Mouse (Mus musculus) frontal cortex, postnatal 25 days (tissue): ENCODE measurements around the gene Pcgf1.

Experiments
- DNase-seq, 2 experiments: peaks; one replicate each; pipeline ENCODE4 v3.0.0; 2022; ENCODE audit warnings: low spot score in 2 of 2

Pcgf1 gene

DNA sequence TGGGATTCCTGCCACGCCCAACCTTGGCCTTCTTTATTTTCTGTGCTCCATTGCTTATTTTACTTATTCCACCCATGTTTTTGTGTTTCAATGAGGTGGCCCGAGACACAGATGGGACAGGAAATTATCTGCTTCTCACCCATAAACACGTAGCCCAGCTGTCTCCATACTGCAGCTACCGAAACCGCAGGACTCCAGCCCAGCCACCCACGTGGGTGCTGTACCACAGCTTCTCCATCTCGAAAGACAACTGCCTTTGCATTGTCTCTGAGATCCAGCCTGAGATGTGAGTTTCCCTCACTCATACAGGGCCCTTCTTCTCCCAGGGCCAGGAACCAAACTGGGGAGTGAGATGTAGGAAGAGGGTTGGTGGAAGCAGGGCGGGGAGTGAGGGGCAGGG is 11.7 kb upstream of the Pcgf1 start:
- DNase-seq = no peak

DNA sequence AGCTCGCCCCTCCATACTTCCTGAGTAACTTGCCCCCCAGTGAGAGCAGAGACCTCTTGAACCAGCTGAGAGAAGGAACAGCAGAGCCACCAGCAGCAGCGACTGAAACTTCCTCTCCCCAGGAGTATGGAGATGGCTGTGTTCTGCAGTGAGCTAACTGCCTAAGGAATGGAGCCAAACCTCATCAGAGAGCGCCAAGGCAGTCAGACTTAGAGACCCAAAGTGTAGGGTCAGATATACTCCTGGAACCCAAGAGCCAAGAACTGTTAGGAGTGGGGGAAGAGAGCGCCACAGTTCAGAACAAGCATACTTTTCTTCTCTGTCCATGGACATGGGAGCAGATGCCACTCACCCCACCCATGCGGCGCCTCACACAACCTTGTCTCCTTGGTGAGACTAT is 11.2 kb upstream of the Pcgf1 start:
- no peak for DNase-seq

DNA sequence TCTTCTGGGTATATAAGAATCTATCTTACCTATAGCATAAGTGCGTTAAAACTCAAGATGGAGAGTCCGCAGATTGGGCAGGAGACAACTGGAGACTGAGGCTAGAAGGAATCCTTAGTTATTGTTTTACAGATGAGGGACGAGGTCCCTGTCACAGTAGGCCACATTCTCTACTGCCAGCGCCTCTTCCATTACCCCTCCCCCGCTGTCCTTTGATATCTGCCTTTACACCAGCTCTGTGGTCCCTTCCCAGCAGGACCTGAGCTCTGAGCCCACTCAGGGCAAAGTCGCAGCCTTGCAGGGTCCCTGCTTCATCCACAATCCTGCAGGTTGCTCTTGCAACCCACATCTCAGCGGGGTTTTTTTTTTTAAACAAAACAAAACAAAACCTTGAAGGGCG is 9.4 kb upstream of the Pcgf1 start:
- DNase-seq = no peak

DNA sequence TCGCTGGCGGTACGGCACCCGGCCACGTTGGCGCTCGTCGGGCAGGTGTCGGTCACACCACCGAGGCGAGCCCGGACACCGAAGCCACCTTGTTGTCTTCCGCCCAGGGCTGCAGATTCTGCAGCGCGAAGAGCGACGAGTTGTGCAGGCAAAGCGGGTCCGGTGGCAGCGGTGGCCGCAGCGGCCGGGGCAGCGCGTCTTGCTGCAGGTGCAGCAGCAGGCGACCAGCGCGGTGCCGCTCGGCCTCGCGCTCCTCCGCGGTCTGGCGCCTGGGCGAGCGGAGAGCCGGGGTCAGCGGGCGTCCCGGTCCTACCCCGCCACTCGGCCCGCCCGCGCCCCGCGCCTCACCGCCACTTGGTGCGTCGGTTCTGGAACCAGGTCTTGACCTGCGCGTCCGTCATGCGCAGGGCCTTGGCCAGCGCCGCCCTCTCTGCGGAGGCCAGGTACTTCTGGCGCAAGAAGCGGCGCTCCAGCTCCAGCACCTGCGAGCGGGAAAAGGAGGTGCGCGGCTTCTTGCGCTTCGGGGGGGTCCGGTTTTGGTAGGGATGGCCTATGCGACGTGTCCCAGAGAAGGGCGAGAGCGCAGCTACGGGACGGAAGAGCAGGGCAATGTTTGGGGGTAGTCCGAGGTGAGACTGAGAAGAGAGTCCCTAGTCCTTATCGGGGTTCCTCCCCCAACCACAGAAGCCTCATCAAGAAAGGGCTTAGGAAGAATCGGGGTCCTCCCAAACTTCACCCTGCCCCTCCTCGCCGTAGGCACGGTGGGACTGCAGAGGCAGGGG is 8.8 kb upstream of the Pcgf1 start:
- DNase-seq = no peak

DNA sequence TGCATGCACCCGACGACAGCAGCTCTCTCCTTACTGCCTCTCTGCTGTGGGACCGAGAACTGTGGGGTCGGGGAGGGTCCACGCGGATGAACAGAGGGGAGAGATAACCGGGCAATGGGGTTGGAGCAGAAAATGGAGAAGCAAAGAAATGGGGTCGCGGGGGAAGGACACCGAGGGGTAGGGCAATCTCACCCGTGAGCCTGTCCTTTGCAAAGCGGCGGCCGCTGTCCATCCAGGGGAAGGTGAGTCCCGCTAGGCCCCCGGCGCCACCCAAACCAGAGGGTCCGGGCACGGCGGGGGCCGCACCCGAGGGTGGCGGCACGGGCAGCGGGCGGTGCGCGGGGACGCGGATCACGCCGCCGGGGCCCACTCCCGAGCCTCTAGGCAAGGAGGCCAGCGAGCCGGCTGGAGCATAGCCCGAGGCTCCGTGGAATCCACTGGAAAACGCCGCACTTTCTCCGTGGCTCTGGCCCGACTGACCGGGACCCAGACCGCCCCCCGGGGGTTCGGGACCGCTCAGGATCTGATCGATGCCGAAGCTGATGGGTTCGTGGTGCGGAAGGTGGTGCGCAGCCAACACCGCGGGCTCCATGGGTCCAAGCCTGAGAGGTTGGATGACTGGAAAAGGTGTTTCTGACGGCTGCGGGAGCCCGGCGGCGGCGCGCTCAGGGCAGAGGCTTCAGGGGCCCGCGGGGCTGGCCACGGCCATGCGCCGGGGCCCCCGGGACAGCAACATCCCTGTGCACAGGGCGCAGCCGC is 8.0 kb upstream of the Pcgf1 start:
- no peak for DNase-seq

DNA sequence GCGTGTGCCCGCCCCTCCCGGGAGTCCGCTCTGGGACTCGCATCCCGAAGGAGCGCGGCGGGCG is 7.6 kb upstream of the Pcgf1 start, which contains the start of gene Tlx2:
TSS of gene Tlx2 (minus strand) at position 47 of the 64 bp plus-strand sequence.
- DNase-seq = no peak

DNA sequence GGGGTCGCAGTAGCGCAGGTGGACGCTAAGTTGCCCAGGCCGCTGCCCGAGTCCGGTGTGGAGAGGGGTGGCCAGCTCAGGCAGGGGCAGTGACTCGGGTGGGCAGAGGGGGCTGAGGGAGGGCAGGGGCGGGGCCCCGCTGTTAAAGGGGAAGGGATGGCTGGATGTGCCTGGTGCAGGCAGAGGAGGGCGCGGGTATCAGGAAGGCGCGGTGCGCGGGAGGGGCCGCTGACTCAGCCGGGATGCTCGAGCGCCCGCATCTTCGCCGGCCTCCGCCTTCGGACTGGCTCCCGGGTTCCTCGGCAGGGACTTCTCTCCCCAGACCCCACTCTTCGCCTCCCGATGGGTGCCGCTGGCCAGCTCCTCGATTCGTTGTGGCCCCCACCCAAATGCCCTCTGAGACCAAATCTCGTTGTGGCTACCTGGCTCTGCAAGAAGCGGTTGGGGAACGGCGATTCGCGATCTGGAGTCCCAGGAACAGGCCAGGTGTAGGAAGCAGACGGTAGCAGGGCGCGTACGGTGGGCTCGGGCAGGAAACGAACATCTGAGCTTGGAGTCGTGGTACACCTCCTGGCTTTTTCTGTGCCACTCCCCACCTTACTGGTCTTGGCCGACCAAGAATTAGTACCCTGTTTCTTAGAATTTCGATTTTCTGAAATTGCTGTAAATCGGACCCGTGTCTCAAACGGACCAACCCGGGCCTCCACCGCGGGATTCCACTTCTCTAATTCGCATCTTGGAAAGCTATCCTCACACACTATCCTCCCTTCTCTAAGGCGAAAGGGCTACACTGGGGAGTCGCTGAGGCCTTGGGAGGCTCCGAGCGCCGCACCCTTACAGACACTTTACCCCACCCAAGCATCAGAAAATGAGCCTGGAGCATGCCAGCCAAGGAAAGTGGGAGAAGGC is 7.1 kb upstream of the Pcgf1 start:
- no peak for DNase-seq

DNA sequence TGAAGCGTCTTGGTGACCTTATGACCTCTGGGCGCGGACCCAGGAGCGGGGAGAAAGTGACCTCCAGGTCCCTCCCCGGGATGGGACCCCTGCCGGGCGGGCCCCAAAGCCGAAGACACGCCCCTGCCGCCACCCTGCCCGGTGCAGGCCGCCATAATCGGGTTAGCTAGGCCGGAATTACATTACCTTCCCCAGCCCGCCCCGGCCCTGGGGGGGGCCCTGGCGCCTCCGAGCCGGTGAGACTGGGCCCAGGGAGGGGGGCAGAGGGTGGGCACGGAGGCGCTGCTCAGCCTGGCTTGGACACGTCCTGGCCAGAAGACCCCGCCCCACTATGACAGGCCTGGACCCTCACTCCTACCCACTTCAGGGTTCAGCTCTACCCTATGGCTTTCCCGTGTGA is 6.4 kb upstream of the Pcgf1 start:
- no peak for DNase-seq

DNA sequence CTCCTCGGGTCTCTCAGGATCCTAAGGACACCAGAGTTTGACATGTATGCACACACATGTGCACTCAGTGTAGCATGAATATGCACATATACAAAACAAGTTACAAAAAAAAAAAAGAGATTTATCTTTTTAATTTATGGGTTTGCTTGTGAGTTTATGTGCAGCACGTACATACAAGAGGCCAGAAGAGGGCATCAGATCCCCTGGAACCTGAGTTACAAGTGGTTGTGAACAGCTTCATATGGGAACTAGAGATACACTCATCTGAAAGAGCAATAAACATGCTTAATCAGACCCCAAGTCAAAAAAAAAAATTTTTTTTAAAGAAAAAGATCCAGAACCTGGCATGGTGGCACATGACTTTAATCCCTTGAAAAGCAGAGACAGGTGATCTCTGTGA is 2.7 kb upstream of the Pcgf1 start:
- no peak for DNase-seq

DNA sequence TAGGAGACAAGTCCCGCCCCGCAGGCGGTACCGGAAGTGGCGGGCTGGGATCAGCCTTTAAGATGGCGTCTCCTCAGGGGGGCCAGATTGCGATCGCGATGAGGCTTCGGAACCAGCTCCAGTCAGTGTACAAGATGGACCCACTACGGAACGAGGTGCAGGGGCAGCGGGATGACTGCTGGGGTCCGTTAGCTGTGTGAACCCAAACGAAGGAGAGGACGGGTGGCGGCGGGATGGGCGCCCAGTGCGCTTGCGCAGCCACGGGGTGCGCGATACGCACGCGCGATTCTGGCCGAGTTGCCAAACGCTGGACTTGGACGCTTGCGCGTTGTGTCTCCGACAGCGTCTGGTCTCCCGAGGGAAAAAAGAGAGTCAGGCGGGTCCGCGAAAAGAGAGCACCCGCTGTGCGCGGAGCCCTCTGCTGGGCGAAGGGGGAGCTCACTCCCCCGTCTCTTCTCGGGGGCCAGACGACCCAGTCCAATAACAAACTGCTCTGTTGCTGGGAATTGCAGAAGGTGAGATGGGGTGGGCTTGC is 722 bp downstream of the Pcgf1 start:
- DNase-seq = peak; percentile 99 to 100

DNA sequence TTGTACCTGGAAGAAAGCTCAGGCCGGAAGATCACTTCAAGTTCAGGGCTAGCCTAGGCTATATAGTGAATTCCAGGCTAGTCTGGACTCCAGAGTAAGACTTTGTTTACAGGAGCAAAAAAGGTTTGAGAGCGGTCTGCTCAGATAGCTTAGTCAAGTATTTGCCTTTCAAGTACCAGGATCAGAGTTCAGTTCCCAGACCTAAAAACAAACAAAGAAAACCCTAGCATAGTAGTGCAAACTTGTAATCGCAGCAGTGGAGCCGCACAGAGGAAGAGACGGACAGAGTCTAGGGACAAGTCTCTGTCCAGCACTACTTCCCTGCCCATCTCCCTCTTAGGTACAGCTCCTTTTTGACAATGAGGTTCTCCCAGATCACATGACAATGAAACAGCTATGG is 2.5 kb downstream of the Pcgf1 start:
- DNase-seq = no peak

DNA sequence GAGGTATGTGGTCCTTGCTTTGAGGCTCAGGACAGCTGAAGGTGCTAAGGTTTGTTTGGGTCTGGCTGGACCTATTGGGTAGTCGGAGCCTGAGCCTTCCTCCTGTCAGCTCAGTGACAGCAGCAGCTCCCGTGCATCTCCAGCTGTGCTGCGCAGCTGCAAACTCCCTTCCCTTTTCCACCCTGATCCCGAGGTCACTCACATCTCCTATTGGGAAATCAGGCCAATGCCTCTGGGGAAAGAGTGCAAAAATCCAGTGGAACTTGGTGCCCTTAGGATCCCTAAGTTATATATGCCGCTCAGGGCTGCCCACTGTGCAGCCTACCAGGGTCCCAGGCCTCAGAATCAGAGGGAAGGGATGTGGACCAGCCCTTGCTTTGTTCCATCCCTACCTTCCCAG is 5.8 kb downstream of the Pcgf1 start:
- no peak for DNase-seq

DNA sequence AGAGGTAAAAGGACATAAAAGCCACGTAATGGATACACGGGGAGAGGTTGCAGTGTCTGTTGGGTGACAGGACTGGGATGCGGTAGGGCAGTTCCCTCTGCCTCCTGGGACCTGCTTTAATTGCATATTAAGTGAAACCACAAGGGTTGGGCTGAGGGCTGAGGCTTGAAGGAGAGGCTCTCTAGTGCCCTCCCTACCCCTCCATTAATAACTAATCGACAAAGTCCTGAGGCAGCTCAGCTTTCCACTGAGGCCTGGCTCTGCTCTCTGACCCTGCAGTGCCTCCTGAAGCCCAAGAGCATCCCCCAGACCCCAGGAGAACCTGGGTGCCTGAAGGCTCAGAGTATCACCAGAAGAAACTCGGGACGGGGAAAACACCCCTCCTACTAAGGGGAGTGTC is 6.8 kb downstream of the Pcgf1 start:
- DNase-seq = no peak

DNA sequence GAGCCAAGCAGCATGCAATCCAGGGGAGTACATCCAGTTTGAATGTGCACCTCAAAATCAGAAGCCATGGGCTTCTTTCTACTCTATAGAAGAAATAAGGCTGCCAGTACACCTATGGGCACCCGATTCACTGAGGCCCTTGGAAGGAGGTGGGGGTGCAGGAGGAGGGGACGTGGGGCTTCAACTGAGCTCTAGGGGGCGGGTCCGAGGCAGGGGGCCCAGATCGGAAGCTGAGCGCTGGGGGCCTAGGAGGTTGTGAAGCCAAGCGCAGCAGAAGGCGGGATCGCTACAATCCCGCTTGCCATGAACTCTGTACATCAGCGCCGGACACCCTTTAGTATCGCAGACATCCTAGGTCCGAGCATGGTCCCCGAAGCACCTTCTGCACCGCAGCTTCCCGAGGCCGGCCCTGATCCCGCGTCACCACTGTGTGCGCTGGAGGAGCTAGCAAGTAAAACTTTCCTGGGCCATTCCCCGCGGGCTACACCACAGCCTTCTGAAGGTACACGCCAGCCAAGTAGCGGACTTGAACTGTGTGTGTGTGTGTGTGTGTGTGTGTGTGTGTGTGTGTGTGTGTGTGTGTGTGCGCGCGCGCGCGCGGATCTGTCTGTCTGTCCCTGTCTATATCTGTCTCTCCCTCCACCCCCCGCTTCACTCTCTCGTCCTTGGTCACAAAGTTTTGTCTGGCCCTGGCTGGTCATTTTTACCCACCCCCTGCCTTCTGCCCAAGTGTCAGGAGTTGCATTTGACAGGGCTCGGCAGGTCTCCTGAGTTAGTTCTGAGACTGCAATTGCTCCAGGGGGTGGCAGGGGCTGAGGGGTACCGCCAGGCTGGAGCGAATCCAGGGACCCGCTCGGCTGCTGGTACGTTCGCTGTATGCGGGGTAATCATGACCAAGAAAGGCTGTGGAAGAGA is 8.7 kb downstream of the Pcgf1 start, which contains the start of gene Lbx2:
TSS of gene Lbx2 (plus strand) at position 247 of the 915 bp plus-strand sequence.
- no peak for DNase-seq

DNA sequence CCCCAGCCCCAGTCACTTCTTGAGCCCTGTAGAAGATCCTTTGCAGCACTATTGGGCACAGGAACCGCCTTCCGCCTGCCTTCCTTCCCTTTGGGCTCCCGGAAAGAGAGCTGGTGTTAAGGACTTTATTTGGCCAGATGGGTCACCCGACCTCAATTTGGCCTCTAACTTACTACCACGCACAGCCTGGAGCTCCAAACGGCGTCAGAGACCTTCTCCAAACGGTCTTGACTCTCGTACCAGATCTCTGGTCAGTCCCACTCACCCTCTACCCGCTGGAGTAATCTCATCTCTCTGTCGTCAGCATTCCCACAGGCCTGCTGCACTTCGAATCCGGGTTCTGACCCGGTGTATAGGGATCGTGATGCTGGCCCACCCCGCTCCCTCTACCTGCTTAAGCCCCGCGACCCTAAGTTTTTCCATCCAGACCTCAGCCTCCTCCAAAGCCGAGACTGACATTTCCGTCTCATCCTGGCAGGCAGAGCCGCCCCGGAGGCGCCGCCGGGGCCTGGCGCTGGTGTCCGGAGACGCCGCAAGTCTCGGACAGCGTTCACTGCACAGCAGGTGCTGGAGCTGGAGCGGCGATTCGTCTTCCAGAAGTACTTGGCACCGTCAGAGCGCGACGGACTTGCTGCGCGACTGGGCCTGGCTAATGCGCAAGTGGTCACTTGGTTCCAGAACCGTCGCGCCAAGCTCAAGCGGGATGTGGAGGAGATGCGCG is 9.7 kb downstream of the Pcgf1 start:
- DNase-seq = no peak

DNA sequence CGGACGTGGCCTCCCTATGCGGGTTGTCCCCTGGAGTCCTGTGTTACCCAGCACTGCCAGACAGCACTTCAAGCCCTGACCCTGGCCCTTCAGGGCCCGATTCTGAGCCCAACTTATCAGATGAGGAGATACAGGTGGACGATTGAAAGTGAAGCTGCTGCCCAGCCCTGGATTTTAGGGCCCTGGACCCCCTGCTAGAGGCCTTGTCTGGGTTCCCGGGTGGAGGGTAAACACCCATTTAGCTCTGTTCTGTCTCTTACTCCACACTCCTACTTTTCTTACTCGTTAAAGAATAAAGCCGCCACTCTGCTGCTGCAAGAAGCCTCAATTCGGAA is 10.2 kb downstream of the Pcgf1 start:
- DNase-seq = no peak

DNA sequence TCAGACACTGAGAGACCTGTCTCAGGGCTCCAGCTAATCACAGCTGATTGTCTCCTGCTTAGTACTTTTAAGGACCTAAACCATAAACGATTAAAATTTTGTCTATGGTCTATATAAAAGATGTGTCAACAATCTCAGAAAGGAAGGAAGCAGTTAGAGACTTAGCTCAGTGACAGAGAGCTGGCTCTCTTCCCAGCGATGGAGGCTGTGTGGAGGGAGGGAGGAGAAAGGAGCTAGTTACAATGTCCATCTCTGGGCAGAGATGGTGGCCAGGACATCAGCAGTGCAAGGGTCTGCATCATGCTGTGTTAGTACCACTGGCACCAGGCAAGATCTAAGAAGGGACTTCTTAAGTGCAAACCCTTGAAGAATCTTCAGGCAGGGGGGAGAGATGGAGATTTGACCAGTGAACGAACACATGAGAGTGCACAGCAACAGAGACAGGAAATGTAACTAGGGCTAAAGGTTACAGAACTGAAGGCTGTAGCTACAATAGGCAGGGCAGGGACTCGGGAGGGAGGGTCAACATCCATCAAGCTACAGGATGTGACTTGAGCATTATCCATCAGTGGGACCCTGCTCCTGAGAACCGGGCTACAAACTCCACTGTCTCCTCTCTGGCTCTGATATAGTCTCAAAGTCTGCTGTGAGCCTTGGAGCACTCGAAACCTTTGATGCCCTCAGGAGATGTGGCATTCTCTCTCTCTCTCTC is 14.9 kb downstream of the Pcgf1 start:
- no peak for DNase-seq

DNA sequence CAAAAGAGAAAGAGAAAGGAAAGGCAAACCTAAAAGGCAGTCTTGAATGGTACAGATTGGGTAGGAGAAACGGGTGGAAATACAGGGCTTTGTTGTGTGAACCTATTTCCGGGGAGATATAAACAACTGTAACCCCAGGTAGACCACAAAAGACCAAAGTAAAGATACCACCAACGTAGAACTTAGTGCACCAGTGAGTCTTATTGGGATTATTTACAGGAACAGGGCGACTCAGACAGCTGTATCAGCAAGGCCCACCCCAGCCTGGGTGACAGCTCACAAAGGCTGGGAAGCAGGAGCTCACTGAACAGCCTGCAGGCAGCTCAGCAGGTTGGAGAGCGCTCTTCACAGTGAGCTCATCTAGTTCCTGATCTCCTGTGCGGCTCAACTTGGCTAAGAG is 18.3 kb downstream of the Pcgf1 start:
- DNase-seq = no peak

DNA sequence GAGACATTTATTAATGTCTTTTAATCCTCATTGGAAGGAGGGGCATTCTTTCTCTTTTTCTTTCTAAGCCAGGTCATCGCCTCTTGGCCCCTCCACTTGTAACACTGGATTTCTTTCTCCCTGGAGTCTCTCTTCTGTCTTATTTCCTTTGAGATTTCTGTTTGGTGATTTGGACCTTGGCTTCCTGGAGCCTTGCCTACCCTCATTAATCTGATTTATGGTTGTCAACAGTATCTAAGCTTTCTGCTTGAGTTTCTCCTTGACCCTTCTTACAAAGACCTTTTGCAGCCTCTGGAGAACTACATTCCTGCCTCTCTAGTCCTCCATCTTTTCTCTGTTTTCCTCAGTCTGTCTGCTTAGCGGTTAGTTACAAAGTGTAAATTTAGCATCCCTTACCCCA is 20.7 kb downstream of the Pcgf1 start:
- DNase-seq = no peak

DNA sequence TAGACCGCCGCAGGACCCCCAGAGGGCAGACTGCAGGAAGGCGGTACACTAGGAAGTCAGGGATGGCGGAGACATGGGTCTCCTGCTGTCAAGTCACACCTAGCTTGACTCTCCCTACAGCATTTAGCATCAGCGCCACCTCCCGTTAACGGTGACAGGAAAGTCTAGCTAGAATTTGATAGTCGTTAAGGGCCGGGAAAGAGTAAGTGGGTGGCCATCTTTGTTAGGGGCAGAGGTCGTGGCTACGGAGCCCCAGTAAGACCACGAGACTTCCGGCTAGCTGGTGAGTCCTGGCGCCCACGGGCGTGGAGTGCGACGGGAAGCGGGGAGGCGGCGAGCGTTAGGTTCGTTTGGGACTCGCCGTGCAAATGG is 23.6 kb downstream of the Pcgf1 start, which contains the start of the genes Ccdc142 and Gm42688:
TSS of gene Ccdc142 (plus strand) at position 286 of the 372 bp plus-strand sequence.
TSS of gene Gm42688 (plus strand) at position 302 of the 372 bp plus-strand sequence.
- peak; percentile 78 to 80 for DNase-seq
